Mouse (Mus musculus): ENCODE data around the gene Cers6.

Gene Cers6

DNA sequence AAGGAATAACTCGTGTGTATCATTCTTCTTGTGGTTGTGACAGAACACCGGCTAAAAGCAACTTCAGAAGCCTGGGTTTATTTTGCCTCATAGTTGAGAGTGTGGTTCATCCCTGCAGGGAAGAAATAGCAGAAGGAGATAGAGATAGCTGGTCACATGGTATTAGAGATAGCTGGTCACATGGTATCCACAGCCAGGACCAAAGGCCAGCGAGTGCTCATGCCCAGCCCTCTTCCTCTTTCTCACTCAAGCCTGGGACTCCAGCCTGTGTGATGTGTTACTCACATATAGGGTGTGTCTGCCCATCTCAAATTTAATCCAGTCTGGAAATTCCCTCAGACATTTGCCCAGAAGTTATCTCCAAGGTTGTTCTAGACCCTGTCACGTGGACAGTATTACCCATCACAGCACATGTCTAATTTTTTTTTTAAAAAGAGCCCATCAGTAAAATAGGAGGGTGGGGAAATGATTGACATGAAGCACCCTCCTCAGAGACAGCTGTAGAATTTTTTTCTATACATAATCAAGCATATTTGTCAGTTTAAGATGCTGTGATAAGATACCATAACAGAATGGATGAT, 17.9 kb downstream of the Cers6 start:
- peak; percentile 23 to 35 for DNase-seq (ENCODE audit: low read depth in 1 of 2, low spot score in 2 of 2)

DNA sequence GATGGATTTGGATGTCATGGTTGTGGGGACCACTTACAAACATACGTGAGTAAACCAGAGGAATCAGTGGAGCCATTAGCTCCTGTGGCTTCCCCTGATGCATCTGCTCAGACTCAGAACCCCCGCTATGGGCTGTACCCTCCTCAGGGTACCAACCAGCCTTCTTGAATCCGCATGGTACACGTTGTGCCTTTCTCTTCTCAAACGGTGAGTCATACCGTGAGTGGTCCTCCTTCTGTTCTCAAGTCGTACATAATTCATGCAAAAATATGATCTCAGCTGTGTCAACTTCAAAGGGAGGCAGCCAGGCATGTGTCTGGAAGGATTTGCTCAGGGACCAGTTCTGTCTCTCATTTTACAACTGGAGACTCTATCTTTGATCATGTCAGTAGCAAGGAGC, 23.3 kb downstream of the Cers6 start:
- no peak for DNase-seq (ENCODE audit: low read depth in 1 of 2, low spot score in 2 of 2)

DNA sequence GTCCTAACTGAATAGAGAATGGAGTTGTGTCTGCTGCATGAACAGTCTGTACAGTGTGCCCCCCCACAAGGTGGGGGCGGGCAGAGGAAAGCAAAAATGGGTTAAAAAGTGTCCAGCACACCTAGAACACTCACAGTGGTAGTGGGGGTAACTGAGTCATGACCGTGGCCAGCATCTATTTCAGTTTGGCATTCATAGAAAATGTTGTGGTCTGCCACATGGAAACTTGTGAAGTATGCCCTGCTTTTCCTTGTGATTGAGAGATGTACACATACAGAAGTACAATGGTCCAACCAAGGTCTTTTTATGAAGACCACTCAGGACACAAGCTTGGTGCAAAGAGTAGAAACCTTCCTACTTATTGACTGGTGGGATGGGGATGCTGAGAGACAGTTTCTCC, 24.0 kb downstream of the Cers6 start:
- no peak for DNase-seq (ENCODE audit: low read depth in 1 of 2, low spot score in 2 of 2)

DNA sequence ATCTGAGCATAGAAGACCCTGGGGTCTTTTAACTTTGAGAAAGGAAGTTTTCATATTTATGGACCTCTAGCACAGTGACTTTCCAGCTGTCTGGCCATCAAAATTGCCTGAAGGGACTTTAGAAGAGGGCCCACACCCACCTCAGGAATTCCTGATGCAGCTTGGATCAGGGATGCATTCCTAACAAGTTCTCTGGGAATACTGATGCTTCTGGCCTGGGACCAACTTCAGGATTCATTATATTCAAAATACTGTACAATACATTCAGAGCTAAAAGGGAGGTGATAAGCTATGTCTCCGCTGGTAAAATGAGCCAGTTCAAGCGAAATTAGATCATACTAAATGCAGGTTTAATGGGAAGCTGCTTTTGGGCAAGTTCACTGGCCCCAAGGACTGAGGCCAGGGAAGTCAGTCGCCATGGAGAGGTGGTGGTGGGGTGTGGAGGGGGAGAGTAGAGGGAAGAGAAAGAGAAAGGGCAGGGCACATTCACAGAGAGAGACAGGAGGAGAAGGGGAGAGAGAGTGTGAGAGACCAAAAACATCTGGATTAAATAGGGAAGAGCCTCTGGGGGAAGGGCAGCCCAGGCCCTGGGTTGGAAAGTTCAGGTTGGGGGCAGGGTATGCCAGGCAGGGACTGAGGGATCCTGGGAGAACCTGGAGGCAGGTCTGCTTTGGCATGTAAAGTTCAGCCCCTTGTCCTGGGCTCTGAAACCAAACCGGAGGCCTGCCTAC, 24.7 kb downstream of the Cers6 start:
- DNase-seq (ENCODE audit: low read depth in 1 of 2, low spot score in 2 of 2), result no peak

DNA sequence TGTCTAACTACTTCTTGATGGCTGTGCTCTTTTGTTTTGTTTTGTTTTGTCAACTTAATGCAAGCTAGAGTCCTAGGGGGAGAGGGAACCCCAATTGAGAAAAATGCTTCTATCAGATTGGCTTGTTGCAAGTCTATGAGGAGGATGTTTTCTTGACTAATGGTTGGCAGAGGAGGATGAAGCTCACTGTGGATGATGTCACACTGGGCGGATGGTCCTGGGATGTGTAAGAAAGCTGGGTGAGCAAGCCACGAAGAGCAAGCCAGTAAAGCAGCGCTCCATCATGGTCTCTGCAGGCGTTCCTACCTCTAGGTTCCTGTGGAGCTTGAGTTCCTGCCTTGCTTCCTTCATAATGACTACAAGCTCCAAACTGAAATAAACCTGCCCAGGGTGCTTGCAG, 25.4 kb downstream of the Cers6 start:
- DNase-seq (ENCODE audit: low read depth in 1 of 2, low spot score in 2 of 2), result no peak

DNA sequence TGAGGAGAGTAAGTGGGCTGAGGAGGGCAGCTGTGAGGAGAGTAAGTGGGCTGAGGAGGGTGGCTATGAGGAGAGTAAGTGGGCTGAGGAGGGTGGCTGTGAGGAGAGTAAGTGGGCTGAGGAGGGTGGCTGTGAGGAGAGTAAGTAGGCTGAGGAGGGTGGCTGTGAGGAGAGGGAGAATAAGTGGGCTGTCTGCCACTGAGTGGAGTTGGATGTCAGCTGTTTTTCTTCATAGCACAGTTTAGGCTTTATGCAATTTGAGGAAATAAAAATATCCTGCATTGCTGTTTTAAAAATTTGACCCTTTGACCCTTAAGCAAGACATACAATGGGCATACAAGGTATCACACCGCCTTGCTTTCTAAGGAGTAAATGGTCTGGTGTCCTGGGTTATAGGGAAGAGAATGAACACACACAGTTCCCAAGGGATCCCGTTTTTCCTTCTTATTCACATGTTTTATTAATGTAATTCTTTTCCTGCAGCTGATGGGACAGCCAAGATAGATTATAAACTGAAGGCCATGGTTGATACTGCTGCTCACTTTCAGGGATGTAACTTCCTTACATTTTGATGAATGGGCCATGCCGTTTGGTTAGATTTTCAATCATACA, 27.0 kb downstream of the Cers6 start:
- no peak for DNase-seq (ENCODE audit: low read depth in 1 of 2, low spot score in 2 of 2)

DNA sequence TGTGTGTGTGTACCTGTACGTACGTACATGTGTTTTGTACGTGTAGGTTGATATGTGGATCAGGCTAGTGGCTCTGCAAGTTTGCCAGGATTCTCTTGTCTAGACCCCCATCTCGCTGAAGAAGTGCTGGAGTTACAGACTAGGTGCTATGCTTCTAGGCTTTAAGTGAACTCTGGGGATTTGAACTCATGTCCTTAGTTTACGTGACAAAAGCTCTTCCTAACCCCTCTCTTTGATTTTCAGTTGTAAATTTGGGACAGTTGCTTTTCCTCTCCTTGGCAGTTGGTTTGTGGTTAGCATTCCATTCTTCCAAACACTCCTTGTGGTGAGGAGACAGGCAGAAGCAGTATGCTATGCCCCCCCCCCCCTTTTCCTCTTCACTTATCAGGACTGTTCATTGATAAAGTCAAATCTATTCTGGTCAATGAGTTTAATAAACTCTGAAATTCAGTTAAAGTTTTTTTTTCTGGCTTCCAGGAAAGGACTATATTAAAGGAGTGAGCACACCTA, 28.5 kb downstream of the Cers6 start:
- DNase-seq (ENCODE audit: low read depth in 1 of 2, low spot score in 2 of 2), result no peak

DNA sequence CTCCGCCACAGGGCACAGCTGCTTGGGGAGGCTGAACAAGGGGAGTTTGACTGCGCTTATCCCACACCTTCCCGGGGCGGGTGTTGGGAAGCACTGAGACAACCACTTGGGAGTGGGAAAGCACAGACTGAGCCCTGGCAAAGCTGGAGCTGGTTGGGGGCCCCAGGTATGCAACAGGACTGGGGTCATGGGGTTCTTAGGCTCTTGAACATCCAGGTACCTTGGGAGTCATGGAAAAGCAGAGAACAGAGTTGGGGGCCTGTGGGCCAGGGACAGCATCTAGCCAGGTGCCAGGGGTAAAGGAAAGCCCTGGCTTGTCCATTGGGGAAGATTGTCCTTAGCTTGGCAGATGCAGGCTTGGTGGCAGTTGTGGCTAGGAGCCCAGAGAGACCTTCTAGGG, 31.2 kb downstream of the Cers6 start:
- DNase-seq (ENCODE audit: low read depth in 1 of 2, low spot score in 2 of 2), result no peak

DNA sequence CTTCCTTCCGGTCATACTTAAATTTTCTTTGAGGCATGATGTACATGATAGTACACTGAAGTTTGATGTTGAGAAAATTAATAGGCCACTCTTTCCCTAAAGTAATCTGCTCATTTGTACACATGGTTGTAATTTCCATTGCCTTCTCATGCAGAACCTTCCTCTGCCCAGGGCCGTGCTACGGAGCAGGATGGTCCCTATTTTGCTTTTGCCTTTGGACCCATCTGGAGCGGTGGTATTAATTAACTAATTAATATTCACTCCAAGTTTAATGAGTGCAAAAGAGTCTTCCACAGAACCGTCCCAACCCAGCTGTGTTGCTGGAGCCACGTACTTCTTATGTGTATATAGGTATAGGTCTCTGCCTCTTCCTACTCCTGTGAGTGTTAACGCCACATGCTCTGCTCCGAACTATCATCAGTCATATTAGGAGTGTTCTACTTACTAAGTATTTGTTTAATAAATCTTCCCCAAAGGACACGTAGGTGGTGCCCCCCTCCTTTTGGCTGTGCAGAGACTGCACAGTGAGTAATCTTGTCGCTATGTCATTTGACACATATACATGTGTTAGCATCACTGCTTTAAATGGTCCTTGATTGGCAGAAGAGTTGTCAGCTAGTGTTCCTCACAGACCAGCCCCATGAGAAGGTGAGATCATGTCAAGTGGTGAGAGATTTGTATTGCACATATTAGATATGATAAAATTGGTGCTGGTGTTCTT, 34.0 kb downstream of the Cers6 start:
- DNase-seq (ENCODE audit: low read depth in 1 of 2, low spot score in 2 of 2), result no peak

DNA sequence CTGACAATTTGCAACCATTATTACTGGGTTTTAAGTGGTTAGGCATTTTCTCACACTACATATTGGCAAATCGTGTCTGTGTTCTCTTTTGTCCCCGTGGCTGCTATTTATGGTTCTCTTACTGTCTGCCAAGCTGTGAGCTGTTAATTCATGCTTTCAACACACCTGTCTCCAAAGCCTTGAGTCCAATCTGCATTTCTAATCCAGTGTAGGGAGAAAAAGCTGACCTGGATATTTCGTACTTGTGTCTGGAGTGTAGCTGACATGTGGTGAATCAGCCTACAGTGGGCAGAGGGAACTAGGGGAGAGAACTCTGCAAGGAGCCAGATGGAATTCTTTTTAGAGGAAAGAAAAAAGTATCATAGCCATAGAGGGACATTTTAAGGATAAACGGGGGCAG, 35.0 kb downstream of the Cers6 start:
- DNase-seq (ENCODE audit: low read depth in 1 of 2, low spot score in 2 of 2), result no peak

DNA sequence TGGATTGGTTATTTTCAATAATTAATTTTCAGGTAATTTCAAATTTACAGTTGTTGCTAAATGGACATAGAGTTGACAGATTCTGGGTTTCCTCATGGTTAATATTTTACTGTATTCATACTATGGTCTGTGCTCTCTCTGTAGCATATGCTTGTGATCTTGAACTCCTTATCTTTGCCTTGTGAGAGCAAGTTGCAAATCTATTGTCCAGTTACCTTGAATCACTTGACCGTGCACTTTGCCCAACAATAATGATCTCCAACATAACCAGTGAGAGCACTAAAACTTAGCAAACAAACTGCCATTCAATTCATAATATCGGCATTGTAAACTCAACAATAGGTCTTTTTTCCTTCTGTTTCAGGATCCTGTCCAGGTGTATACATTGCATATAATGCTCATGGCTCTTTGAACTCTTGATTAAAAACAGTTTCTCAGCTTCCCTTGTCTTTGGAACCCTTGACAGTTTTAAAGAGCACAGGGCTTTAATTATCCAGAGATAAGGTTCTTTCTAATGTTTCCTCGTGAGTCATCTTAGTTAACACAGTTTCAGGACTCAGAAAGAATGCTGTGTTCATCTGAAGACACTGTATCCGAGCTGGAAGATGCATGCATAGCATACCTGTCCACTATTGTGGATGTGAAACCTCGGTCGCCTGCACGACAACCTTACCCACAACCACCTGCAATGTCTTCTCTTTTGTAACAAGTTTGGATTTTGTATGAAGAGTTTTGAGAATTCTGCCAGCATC, 38.7 kb downstream of the Cers6 start:
- DNase-seq (ENCODE audit: low read depth in 1 of 2, low spot score in 2 of 2), result no peak

DNA sequence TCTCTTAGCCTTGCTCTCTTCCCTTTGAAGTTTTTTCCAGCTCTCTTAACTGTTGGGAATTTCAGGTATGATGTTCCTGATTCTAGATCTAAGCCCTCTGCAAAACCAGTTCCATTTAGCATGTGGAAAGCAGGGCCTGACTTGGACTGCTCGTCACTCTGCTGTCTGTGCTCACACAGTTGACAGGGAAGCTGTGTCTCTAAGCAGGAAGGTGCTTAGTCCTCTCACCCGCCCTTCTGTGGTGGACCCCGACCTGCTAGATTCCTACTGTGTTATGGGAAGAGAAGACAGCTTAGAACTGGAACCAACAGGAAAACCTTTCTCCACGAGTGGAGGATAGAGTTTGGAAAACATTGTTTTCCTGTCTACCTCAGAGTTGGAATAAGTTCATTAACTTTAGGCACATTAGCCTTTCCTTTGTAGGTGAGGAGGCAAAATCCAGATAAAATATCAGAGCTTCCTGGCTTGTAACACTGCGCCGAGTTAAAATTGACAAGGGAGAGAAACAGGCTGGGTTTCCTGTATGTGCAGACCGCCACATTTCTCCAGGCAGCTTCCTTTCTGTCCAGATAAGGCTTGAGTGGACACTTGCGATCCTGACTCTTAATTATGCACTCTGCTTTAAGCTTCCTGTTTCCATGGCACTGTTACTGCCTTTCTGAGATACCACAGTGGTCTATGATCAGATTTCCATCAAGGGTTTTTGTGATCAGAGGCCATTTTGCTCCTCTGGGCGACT, 39.6 kb downstream of the Cers6 start:
- DNase-seq (ENCODE audit: low read depth in 1 of 2, low spot score in 2 of 2), result no peak

DNA sequence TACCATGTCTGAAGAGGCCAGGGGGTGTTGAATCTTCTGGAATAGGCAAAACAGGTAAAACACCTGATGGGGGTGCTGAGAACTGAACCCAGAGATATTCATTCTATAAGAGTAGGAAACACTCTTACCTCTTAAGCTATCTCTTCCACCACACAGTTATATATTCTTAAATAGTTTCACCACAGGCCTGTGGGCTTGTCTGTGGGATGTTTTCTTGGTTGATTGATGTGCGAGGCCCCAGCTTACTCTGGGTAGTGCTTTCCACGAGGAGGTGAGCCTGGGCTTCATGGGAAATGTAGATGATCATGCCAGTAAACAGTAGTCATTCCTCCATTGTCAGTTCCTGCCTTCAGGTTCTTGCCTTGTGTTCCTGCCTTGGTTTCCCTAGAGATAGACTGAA, 40.5 kb downstream of the Cers6 start:
- DNase-seq (ENCODE audit: low read depth in 1 of 2, low spot score in 2 of 2), result no peak

DNA sequence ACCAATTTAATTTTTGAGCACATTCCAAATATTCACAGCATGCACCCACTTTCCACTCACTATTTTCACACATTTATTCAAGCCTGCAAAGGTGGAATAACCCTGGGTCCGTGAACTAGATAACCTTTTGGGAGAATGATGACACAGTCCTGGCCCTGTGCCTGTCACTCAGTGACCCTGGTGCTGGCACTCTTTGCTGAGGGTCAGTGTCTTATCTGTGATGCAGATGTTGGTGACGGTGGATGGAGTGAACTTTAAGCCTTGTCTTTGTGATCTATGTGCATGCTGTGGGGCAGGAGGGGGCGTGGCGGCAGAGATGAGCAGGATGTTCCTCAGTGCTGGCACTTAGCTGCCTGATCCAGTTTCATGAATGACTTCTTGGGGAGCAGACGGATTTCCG, 41.3 kb downstream of the Cers6 start:
- no peak for DNase-seq (ENCODE audit: low read depth in 1 of 2, low spot score in 2 of 2)

DNA sequence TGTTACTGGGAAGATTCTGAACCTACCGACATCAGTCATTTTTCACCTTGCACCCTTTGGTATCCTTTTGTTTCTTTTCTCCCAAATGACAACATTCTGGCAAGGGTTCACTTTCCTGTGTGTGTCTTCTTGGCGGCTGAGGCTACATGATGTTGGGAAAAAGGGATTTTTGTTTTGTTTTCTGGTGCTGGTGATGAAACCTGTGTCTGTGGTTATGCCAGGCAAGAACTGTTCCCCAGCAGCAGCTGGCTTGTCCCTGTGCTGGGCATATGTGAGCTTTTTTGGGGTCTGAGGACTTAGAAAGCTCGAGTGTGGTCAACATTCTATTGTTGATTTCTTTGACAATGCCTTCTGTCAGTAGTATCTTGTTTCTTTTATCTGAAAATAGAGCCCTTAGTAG, 45.7 kb downstream of the Cers6 start:
- DNase-seq (ENCODE audit: low read depth in 1 of 2, low spot score in 2 of 2), result no peak

DNA sequence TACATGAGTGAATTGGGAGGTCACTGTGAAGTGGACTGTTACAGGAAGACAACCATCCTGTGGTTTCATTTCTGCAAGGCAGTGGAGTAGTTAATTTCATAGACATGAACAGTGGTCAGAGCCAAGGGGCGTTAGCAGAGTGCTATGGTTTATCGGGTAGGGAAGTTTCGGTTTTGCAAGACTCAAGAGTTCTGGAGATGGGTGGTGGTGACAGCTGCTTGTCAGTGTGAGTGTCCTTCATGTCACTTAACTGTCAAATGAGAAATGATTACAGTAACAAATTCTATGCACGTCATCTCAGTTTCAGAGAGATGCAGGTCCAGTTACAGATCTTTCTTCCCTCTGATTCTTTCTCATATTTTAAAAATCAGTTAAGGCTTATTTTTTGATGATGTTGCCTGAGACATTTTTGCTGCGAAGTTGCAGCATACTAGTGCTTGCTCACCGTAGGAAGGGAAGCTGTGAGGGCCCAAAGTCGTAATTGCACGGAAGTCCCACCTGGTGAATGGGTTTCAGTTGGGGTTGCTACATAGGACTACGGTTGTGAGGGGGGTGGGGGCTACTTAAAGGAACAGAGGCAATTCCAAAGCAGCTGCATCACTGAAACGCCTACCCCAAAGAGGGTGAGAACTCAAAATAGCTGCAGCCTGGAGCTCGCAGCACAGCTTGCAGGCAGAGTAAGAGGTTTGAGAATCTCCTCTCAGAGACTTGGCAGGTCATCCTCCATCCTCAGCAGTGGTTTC, 46.7 kb downstream of the Cers6 start:
- peak; percentile 16 to 55 for DNase-seq (ENCODE audit: low read depth in 1 of 2, low spot score in 2 of 2)

DNA sequence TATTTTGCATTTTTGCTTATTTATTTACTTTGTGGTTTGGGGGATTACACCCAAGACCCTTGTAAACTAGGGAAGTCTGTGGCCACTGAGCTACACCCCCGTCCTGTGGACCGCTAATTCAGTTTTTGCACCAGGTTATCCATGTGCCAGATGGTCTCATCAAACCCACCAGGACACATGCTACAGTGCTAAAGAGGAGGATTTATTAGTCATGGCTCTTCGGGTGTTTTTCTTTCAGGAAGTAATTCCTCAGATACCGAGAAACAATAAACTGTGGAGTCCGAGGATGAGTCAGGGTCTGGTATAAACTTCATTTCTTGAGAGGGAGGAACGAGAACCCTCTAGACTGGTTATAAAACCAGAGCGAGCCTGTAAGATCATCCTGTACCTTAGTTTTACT, 49.5 kb downstream of the Cers6 start:
- DNase-seq (ENCODE audit: low read depth in 1 of 2, low spot score in 2 of 2), result no peak

DNA sequence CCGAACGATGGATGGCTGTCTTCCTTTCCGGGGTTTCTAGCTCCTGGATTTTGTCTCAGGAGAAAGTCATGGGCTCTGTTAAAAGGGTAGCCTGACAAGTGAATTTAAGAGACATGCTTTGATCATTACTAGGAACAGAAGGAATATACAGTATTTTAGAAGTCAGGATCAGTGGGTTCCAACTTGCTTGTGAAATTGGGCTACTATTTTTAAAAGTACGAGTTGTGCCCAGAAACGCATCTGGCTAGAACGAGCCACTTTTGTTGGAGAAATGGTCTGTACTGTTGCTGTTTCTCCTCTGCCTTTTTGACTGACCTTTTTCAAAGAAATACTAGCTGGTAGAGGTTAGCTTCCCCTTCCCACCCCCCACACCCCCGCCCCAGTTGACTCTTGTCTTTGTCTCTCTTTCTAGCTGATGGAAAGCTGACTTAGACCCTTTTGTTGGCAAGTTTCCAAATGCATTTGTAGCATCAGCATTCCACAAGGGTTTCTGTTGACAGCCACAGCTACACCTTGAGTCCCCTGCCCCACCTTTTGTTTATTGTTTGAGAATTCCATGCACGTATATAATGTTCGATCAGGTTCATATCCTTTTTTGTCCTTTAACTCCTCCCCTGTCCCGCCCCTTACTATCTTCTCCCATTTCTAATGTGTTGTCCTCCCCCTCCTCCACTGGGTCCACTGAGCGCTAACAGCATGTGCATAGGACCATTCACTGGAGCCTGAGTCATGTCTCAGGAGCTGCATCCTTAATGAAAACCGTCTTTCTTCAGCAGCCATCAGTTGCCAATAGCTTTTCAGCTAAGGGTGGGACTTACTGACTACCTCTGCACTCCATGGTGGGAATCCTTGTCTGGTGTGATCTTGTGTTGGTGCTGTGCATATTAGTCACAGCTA, 50.6 kb downstream of the Cers6 start:
- no peak for DNase-seq (ENCODE audit: low read depth in 1 of 2, low spot score in 2 of 2)

DNA sequence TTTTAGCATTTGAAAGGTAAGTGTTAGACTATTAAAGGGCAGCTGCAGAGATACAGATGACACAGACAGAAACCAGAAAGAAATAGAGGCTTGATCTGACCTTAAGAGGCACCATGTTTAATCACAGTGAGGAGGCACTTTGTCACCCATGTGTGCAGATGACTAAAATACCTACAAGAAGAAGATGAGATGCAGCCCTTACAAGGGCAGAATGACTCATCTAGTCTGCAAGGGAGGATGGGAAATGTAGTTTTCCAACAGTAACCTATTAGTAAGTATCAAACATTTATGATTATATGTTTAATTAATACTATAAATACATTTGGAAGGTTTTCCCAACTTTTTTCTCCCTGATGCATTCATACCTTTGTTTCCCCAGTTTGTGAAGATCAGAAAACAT, 54.5 kb downstream of the Cers6 start:
- no peak for DNase-seq (ENCODE audit: low read depth in 1 of 2, low spot score in 2 of 2)
